Mouse (Mus musculus) midbrain, embryonic 14.5 days (tissue): ENCODE data around the gene Duxbl3. TPM values are rescaled to one million over a fixed set of nuclear protein-coding genes. Genes with fewer than 3 reads are reported as not detected.
"Not testable (repeated sequence)": the region's sequence is repeated elsewhere in the genome, so short reads cannot be mapped to it uniquely, and the experiment has no call there.

ENCODE experiments used
- ATAC-seq: fragments of 200-750 bp; cut with Nextera tagmentation; 2 replicates; pipeline ENCODE4 v1.8.0; 2017; ENCODE audit warnings: moderate number of reproducible peaks, moderate library complexity; ENCODE audit not compliant: low FRiP score, low TSS enrichment
- DNase-seq: peaks from one replicate; pipeline ENCODE4 v3.0.0-alpha.2; 2015
- H3K27ac ChIP-seq: fragments of 300-500 bp; sonication (generic); replicated peaks from 2 replicates; pipeline ENCODE4 v1.5.1; 2014; ENCODE audit warnings: mild to moderate bottlenecking, low read depth, low read length, moderate library complexity
- H3K27me3 ChIP-seq: fragments of 300-500 bp; sonication (generic); 2 replicates; pipeline ENCODE4 v1.6.1; 2014; ENCODE audit warnings: low read length, control low read depth, mixed read lengths; ENCODE audit not compliant: control insufficient read depth, insufficient read depth
- H3K36me3 ChIP-seq: fragments of 300-500 bp; sonication (generic); 2 replicates; pipeline ENCODE4 v1.6.1; 2014; ENCODE audit warnings: low read length, control low read depth; ENCODE audit not compliant: control insufficient read depth, insufficient read depth
- H3K4me1 ChIP-seq: fragments of 300-500 bp; sonication (generic); 2 replicates; pipeline ENCODE4 v1.6.1; 2014; ENCODE audit warnings: mild to moderate bottlenecking, antibody characterized with exemption, low read length, control low read depth; ENCODE audit not compliant: control insufficient read depth, insufficient read depth
- H3K4me2 ChIP-seq: fragments of 300-500 bp; sonication (generic); 2 replicates; pipeline ENCODE4 v1.6.1; 2014; ENCODE audit warnings: mild to moderate bottlenecking, low read length, moderate library complexity
- H3K4me3 ChIP-seq: fragments of 300-500 bp; sonication (generic); replicated peaks from 2 replicates; pipeline ENCODE4 v1.5.1; 2014; ENCODE audit warnings: low read depth, low read length
- H3K9ac ChIP-seq: fragments of 300-500 bp; sonication (generic); replicated peaks from 2 replicates; pipeline ENCODE4 v1.6.1; 2014; ENCODE audit warnings: mild to moderate bottlenecking, low read length, moderate library complexity
- H3K9me3 ChIP-seq: fragments of 300-500 bp; sonication (generic); 2 replicates; pipeline ENCODE4 v1.6.1; 2016; ENCODE audit warnings: low read length, control low read depth, mixed read lengths; ENCODE audit not compliant: control insufficient read depth
- WGBS: fragments of 180-500 bp; shearing (Covaris S2); extraction: QIAGEN DNeasy Blood & Tissue Kit; methylation state at CpG from one replicate; pipeline ENCODE4 v1.1.7; 2014; 5-methylcytosine and 5-hydroxymethylcytosine counted together
- polyA plus RNA-seq: library from polyadenylated mRNA; unstranded; fragments of >200 nt; fragmentation: Nextera tagmentation; extraction: Ambion mirVana; gene quantifications from 2 replicates; pipeline ENCODE4 v1.2.1, GENCODE M21; 2014

Gene Duxbl3
- polyA plus RNA-seq, result 1.2 and 3.6 TPM in 2 replicates

GRCm38 (mm10) chr14:26257756-26258617 is at the start of gene Duxbl3:
Duxbl3 (plus strand) TSS chr14:26257962.
- not testable (repeated sequence) for H3K9ac ChIP-seq, H3K4me1 ChIP-seq, H3K4me3 ChIP-seq, H3K4me2 ChIP-seq, H3K27ac ChIP-seq, H3K9me3 ChIP-seq, H3K27me3 ChIP-seq, H3K36me3 ChIP-seq, DNase-seq
- peak; percentile 92 for ATAC-seq
- WGBS, result no CpG with 5 or more reads among the region's 25 CpGs

GRCm38 (mm10) chr14:26216233-26217000 is 41.3 kb upstream of the Duxbl3 start:
- not testable (repeated sequence) for H3K9me3 ChIP-seq, H3K4me1 ChIP-seq, H3K4me3 ChIP-seq, H3K27me3 ChIP-seq, ATAC-seq, H3K27ac ChIP-seq, H3K9ac ChIP-seq, H3K36me3 ChIP-seq, DNase-seq, H3K4me2 ChIP-seq
- WGBS, result no CpG with 5 or more reads among the region's 5 CpGs

- not testable (repeated sequence) for H3K4me3 ChIP-seq, H3K36me3 ChIP-seq, H3K9ac ChIP-seq, H3K27ac ChIP-seq, H3K27me3 ChIP-seq, H3K4me2 ChIP-seq, H3K4me1 ChIP-seq, ATAC-seq, DNase-seq, H3K9me3 ChIP-seq
- WGBS, result no CpG with 5 or more reads among the region's 2 CpGs
Observed at GRCm38 (mm10) chr14:26237183-26237582, 20.6 kb upstream of the Duxbl3 start.

GRCm38 (mm10) chr14:26258729-26259128 is 967 bp downstream of the Duxbl3 start:
- not testable (repeated sequence) for H3K4me2 ChIP-seq, H3K36me3 ChIP-seq, H3K4me3 ChIP-seq, DNase-seq, H3K4me1 ChIP-seq, H3K9me3 ChIP-seq, H3K27ac ChIP-seq, H3K9ac ChIP-seq, H3K27me3 ChIP-seq
- 0 out of 2 replicates have a peak, but pooled peaks have one; percentile 29 for ATAC-seq
- whole genome bisulfite sequencing, result no CpG with 5 or more reads among the region's 6 CpGs

- H3K27ac ChIP-seq, H3K9me3 ChIP-seq, H3K36me3 ChIP-seq, H3K4me2 ChIP-seq, H3K4me1 ChIP-seq, H3K4me3 ChIP-seq, H3K27me3 ChIP-seq, H3K9ac ChIP-seq, ATAC-seq, DNase-seq: not testable (repeated sequence)
- no CpG with 5 or more reads among the region's 2 CpGs for WGBS
Observed at GRCm38 (mm10) chr14:26286737-26287136, 29.0 kb downstream of the Duxbl3 start.

- no peak overlapping the region for H3K9ac ChIP-seq
- H3K9me3 ChIP-seq, result no peaks in the 10 kb centered on the region
- no peaks in the 10 kb centered on the region for H3K4me1 ChIP-seq
- no peak overlapping the region for H3K4me3 ChIP-seq
- 97% methylated on average over 1 of the region's 1 CpGs for WGBS
- no peaks in the 10 kb centered on the region for H3K36me3 ChIP-seq
- H3K27me3 ChIP-seq, result no peaks in the 10 kb centered on the region
- no peak for DNase-seq
- no peak overlapping the region for H3K4me2 ChIP-seq
- H3K27ac ChIP-seq, result no peak overlapping the region
- no peak for ATAC-seq
Observed at GRCm38 (mm10) chr14:26293859-26294258, 36.1 kb downstream of the Duxbl3 start.

- Histone ChIP-seq H3K27me3 (no peaks in the 10 kb centered on the region), H3K4me3 (no peak overlapping the region), H3K9ac (no peak overlapping the region), H3K27ac (no peak overlapping the region), H3K4me1 (no peaks in the 10 kb centered on the region), H3K9me3 (no peaks in the 10 kb centered on the region), H3K36me3 (no peaks in the 10 kb centered on the region), H3K4me2 (no peak overlapping the region)
- WGBS, result 80% methylated on average over 4 of the region's 4 CpGs
- no peak for DNase-seq
- no peak for ATAC-seq
Observed at GRCm38 (mm10) chr14:26297055-26297454, 39.3 kb downstream of the Duxbl3 start.

- H3K4me3 ChIP-seq, result no peak overlapping the region
- H3K4me1 ChIP-seq, result no peaks in the 10 kb centered on the region
- DNase-seq, result no peak
- no peak overlapping the region for H3K27ac ChIP-seq
- no peak overlapping the region for H3K9ac ChIP-seq
- H3K27me3 ChIP-seq, result no peaks in the 10 kb centered on the region
- H3K4me2 ChIP-seq, result no peak overlapping the region
- H3K36me3 ChIP-seq, result no peaks in the 10 kb centered on the region
- WGBS, result 87% methylated on average over 5 of the region's 5 CpGs
- ATAC-seq, result no peak
- no peaks in the 10 kb centered on the region for H3K9me3 ChIP-seq
Observed at GRCm38 (mm10) chr14:26297484-26297883, 39.7 kb downstream of the Duxbl3 start.
